Mouse (Mus musculus) hindbrain, embryonic 12.5 days (tissue): ENCODE measurements around the gene Gosr1. TPM values are rescaled to one million over a fixed set of nuclear protein-coding genes. Genes with fewer than 3 reads are reported as not detected.
"Not testable (repeated sequence)": the region's sequence is repeated elsewhere in the genome, so short reads cannot be mapped to it uniquely, and the experiment has no call there.

Experiments
- ATAC-seq: fragments of 200-750 bp; cut with Nextera tagmentation; 2 replicates; pipeline ENCODE4 v1.8.0; 2017; ENCODE audit warnings: moderate TSS enrichment; ENCODE audit not compliant: low FRiP score
- H3K27ac ChIP-seq: fragments of 300-500 bp; sonication (generic); 2 replicates; pipeline ENCODE4 v1.5.1; 2016; ENCODE audit warnings: mild to moderate bottlenecking
- H3K27me3 ChIP-seq: fragments of 300-500 bp; sonication (generic); 2 replicates; pipeline ENCODE4 v1.6.1; 2016; ENCODE audit warnings: mild to moderate bottlenecking
- H3K36me3 ChIP-seq: fragments of 300-500 bp; sonication (generic); 2 replicates; pipeline ENCODE4 v1.6.1; 2016; ENCODE audit warnings: mild to moderate bottlenecking
- H3K4me1 ChIP-seq: fragments of 300-500 bp; sonication (generic); 2 replicates; pipeline ENCODE4 v1.6.1; 2016
- H3K4me2 ChIP-seq: fragments of 300-500 bp; sonication (generic); replicated peaks from 2 replicates; pipeline ENCODE4 v1.6.1; 2016; ENCODE audit warnings: mild to moderate bottlenecking
- H3K4me3 ChIP-seq: fragments of 300-500 bp; sonication (generic); 2 replicates; pipeline ENCODE4 v1.5.1; 2016; ENCODE audit warnings: mild to moderate bottlenecking
- H3K9ac ChIP-seq: fragments of 300-500 bp; sonication (generic); 2 replicates; pipeline ENCODE4 v1.6.1; 2016; ENCODE audit warnings: mild to moderate bottlenecking, moderate library complexity
- H3K9me3 ChIP-seq: fragments of 300-500 bp; sonication (generic); replicated peaks from 2 replicates; pipeline ENCODE4 v1.6.1; 2016; ENCODE audit warnings: mild to moderate bottlenecking
- WGBS: fragments of 180-500 bp; shearing (Covaris S2); methylation state at CpG from one replicate; pipeline ENCODE4 v1.1.7; 2016; 5-methylcytosine and 5-hydroxymethylcytosine counted together
- polyA plus RNA-seq: library from polyadenylated mRNA; unstranded; fragments of >200 nt; fragmentation: Nextera tagmentation; extraction: Ambion mirVana; gene quantifications from 2 replicates; pipeline ENCODE4 v1.2.1, GENCODE M21; 2016

Gene Gosr1
- polyA plus RNA-seq, 1 experiment from 2014 or later = 29.5 TPM

DNA sequence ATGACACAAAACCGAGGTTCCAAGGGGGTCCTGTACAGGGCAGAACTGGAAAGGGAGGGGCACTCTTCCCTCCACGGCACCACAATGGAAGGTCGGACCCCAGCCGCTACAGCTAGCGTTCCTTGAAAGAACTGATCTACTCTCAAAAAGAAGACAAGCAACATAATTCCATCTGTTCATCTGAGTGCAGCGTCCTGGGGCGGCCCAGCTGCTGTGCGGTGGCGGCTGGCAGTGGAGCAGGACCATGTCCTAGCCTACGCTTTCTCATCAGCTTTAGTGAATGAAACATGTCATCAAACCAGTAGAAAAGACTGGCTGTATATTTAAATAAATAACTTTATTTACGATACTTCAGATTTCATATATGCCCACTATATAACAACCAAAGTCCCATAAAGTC lies 35.3 kb downstream of the Gosr1 start:
- ATAC-seq = no peak
- H3K4me2 ChIP-seq = no peak overlapping the region
- no peak overlapping the region for H3K4me3 ChIP-seq
- no peak overlapping the region for H3K9ac ChIP-seq
- H3K36me3 ChIP-seq = peaks cover 45% of the 10 kb centered on the region
- 77% methylated on average over 11 of the region's 11 CpGs for WGBS
- H3K27ac ChIP-seq = no peak overlapping the region
- H3K9me3 ChIP-seq = no peaks in the 10 kb centered on the region
- no peaks in the 10 kb centered on the region for H3K27me3 ChIP-seq
- H3K4me1 ChIP-seq = no peaks in the 10 kb centered on the region

DNA sequence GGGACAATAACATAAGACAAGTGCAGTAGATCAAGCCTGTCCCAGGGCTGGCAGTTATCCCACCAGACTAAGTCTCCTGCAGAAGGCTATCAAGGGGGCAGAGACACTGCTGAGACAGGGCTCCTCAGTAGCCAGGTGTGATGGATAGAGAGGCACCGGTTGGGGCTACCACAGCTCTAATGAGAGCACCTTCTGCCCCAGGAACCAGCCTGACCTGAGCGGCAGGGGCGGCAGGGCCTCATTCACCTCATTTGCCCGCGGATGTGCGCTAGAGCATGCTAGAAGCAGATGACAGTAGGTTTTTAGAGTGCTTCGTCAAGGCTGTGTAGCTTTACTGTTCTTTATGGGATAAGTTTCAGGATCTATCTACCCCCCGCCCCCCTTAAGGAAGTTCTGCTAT lies 39.5 kb downstream of the Gosr1 start:
- no peak overlapping the region for H3K27ac ChIP-seq
- H3K4me1 ChIP-seq = no peaks in the 10 kb centered on the region
- no peaks in the 10 kb centered on the region for H3K27me3 ChIP-seq
- H3K4me2 ChIP-seq = no peak overlapping the region
- H3K9ac ChIP-seq = no peak overlapping the region
- 86% methylated on average over 8 of the region's 8 CpGs for WGBS
- no peak overlapping the region for H3K4me3 ChIP-seq
- ATAC-seq = no peak
- no peaks in the 10 kb centered on the region for H3K9me3 ChIP-seq
- H3K36me3 ChIP-seq = peaks cover 8% of the 10 kb centered on the region

DNA sequence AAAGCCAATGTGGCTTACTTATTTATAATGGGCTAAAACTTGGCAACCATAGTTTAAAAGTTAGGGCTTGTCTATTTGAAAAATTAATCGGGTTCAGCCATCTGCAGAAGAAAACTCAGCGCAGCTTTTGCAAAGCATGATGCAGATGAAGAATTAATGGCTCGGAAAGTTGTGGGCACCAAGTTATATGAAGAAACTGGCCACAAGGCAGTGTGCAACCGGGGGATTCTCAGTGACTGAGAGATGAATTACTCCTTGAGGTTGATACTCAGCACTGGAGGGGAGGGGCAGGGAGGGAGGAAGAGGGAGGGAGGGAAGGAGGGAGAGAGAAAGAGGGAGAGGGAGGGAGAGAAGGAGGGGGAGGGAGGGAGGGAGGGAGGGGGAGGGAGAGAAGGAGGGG lies 46.4 kb downstream of the Gosr1 start:
- 78% methylated on average over 4 of the region's 4 CpGs for WGBS
- Histone ChIP-seq H3K4me1 (no peaks in the 10 kb centered on the region), H3K27ac (no peak overlapping the region)

DNA sequence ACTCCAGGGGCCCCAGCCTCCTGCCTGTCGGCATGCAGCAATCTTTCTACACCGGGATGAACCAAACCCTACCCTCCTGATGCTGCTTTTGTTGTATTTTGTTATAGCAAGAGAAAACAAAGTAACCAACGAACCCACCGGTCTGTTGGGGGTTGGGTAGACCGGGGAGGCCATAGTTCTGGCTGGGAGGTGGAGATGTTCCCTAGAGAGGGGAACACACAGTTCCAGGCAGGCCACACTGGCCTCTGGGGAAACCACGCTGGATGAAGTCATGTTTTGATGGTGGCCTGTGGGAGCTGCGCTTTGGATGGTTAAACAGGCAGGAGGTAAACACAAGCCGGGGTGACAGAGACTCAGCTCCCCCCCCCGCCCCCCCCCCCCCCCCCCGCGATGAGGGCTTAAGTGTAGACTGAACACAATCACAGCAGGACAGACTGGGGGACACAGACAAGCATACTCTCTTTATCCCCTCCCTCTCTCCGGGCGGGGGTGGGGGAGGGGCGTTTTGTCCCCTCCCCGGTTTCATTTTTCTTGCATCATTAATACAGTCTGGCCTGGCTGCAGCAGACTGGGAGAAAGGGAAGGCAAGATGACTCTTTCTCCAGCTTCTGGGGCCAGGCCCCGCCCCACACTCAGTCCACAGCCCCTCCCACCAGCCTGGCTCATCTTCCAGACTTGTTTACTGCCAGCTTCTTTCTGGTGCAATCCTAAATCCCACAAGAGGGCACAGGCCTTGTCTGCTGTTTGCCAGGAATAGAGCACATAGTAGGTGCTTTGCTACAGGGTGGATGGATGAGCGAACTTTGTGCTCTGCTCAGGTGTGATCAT lies 53.5 kb downstream of the Gosr1 start:
- H3K36me3 ChIP-seq = no peaks in the 10 kb centered on the region
- H3K4me1 ChIP-seq = peaks cover 15% of the 10 kb centered on the region
- 24% methylated on average over 13 of the region's 17 CpGs for WGBS
- ATAC-seq = no peak
- no peaks in the 10 kb centered on the region for H3K27me3 ChIP-seq
- no peaks in the 10 kb centered on the region for H3K9me3 ChIP-seq
- no peak overlapping the region for H3K9ac ChIP-seq
- H3K4me3 ChIP-seq = no peak overlapping the region
- no peak overlapping the region; the same call in 1 of the 2 replicates for H3K4me2 ChIP-seq
- no peak overlapping the region; the same call in 1 of the 2 replicates for H3K27ac ChIP-seq

More for the DNA sequence above, 46.4 kb downstream of the Gosr1 start:
- ATAC-seq = no peak
- H3K36me3 ChIP-seq = no peaks in the 10 kb centered on the region
- H3K9me3 ChIP-seq = no peaks in the 10 kb centered on the region
- no peak overlapping the region for H3K9ac ChIP-seq
- H3K27me3 ChIP-seq = no peaks in the 10 kb centered on the region
- no peak overlapping the region for H3K4me3 ChIP-seq
- H3K4me2 ChIP-seq = no peak overlapping the region

DNA sequence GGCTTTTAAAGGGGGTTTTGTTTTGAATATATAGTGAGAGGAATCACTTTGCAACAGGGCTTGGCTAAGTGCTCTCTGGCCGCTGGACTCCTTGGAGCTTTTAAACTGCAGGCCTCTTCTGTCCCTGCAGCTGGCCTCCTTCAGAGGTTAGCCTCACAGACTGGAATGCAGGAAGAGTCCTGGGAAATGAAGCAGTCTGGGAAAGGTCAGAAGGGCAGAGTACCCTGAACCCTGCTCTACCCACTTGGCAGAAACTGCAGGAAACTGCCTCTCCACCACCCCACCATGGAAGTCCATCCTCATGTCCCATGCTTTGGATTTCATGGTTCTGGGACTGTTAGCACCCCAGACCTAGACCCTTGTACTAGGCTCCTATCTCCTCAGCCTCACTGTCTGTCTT lies 54.5 kb downstream of the Gosr1 start:
- Histone ChIP-seq H3K27ac (no peak overlapping the region), H3K9ac (no peak overlapping the region), H3K36me3 (no peaks in the 10 kb centered on the region), H3K4me3 (no peak overlapping the region), H3K4me2 (no peak overlapping the region), H3K9me3 (no peaks in the 10 kb centered on the region), H3K27me3 (no peaks in the 10 kb centered on the region), H3K4me1 (peaks cover 15% of the 10 kb centered on the region)
- WGBS = 52% methylated on average over 1 of the region's 1 CpGs
- no peak for ATAC-seq

DNA sequence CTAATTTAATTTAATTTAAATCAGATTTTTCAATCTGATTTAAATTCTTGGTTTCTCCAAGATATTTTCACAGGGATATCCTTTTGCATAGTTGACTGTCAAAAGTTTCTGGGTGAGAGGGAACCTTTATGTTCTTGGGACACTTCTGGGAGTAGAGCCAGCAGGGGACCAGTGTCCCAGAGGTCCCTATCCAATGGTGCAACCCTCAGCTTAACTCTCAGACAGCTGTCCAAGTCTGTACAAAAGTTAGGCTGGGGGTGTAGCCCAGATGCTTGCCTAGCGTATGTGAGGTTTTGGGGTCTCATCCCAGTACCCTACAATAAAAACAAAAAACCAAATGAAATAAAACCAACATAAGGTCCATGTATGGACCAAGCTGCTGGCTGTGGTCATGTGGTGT lies 55.3 kb downstream of the Gosr1 start:
- no peaks in the 10 kb centered on the region for H3K9me3 ChIP-seq
- no peak overlapping the region for H3K4me3 ChIP-seq
- H3K4me2 ChIP-seq = no peak overlapping the region
- 91% methylated on average over 1 of the region's 1 CpGs for WGBS
- H3K36me3 ChIP-seq = no peaks in the 10 kb centered on the region
- no peak for ATAC-seq
- H3K27ac ChIP-seq = no peak overlapping the region
- no peaks in the 10 kb centered on the region for H3K27me3 ChIP-seq
- peaks cover 15% of the 10 kb centered on the region for H3K4me1 ChIP-seq
- H3K9ac ChIP-seq = no peak overlapping the region

DNA sequence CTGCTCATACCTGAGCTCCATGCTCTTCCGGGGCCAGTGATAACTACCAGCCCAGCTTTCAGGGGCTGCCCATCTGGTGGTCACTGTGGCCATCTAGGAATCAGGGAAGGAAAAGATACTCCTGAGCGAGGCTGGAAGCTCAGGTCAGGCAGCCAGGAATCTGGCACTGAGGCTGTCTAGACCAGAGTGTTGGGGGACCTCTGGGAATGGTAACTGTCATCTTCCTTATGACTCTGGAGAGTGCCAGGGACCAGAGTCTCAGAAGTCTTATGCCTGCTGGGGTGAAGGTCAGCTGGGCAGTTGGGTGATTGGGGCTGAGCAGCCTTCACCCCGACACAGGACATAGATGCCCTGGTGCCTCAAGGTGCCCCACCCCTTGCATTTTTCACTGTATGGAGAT lies 55.7 kb downstream of the Gosr1 start:
- 85% methylated on average over 3 of the region's 3 CpGs for WGBS

DNA sequence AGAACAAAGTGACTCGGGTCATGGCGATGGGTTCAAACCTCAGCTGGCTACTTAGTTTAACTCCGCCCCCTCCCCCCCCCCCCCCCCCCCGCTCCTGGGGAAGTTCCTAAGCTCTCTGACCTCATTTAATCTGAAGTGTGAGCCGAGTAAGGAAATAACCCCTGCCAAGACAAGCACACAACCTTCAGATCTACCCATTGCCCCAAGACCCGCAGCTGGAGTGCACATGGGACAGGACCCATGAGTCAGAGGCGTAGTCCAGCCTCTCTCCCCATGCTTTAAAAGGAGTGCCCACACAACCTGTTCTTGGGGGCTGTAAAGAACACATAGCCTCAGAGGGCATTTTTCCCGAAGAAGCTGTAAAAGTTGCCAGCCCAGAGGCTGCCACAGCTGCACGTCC lies 63.8 kb downstream of the Gosr1 start:
- Histone ChIP-seq H3K4me2 (no peak overlapping the region), H3K9ac (no peak overlapping the region), H3K36me3 (no peaks in the 10 kb centered on the region), H3K27ac (no peak overlapping the region), H3K9me3 (no peaks in the 10 kb centered on the region), H3K4me1 (no peaks in the 10 kb centered on the region), H3K27me3 (no peaks in the 10 kb centered on the region), H3K4me3 (no peak overlapping the region)
- ATAC-seq = no peak
- 59% methylated on average over 9 of the region's 9 CpGs for WGBS

More for the DNA sequence above, 55.7 kb downstream of the Gosr1 start:
- H3K36me3 ChIP-seq = no peaks in the 10 kb centered on the region
- no peaks in the 10 kb centered on the region for H3K9me3 ChIP-seq
- no peak overlapping the region for H3K9ac ChIP-seq
- ATAC-seq = no peak
- no peak overlapping the region for H3K4me3 ChIP-seq
- H3K27ac ChIP-seq = no peak overlapping the region
- H3K4me1 ChIP-seq = peaks cover 15% of the 10 kb centered on the region
- H3K27me3 ChIP-seq = no peaks in the 10 kb centered on the region
- H3K4me2 ChIP-seq = no peak overlapping the region

DNA sequence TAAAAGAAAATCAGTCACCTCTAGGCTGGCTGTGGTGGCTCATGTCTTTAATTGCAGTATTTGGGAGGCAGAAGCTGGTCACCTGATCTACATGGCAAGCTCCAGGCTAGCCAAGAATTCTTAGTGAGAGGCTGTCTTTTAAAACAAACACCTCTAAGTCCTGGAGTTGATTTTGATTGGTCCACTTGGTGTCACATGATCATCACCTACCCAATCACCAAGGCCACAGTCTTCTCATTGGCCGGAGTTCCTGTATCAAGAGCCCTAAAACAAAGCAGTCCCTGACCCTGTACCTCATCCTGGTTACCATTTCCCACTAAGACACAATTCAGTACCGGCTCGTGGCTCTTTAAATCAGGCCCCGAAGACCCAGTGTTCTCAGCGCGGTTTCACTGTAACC lies 67.6 kb downstream of the Gosr1 start:
- H3K4me1 ChIP-seq = no peaks in the 10 kb centered on the region
- H3K27me3 ChIP-seq = 0 out of 2 replicates have a peak, but pooled peaks cover 3% of the 10 kb centered on the region
- H3K27ac ChIP-seq = no peak overlapping the region
- no peaks in the 10 kb centered on the region for H3K9me3 ChIP-seq
- ATAC-seq = no peak
- no peak overlapping the region for H3K9ac ChIP-seq
- whole genome bisulfite sequencing = 72% methylated on average over 6 of the region's 6 CpGs
- H3K4me3 ChIP-seq = no peak overlapping the region
- H3K36me3 ChIP-seq = no peaks in the 10 kb centered on the region
- no peak overlapping the region for H3K4me2 ChIP-seq

DNA sequence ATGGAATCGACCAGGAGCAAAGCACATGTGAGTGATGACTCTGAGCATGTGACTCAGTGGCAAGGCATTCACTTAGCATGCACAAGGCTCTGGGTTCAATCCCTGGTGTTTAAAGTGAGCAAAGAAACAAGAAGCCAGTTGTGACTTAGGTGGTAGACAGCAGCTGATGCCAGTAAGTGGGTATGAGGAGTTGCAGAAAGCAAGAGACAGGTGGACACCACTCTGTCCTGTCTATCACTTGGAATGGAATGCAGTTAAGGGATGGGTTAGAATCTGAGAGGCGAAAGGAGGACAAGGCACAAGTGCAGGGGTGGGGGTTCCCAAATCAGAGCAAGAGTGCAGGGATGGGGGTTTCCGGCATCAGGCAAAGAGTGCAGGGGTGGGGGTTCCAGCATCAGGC lies 71.3 kb downstream of the Gosr1 start:
- H3K9ac ChIP-seq = no peak overlapping the region
- H3K4me3 ChIP-seq = no peak overlapping the region
- no peaks in the 10 kb centered on the region for H3K9me3 ChIP-seq
- no peak for ATAC-seq
- 76% methylated on average over 3 of the region's 3 CpGs for WGBS
- H3K4me2 ChIP-seq = no peak overlapping the region
- no peak overlapping the region for H3K27ac ChIP-seq
- H3K4me1 ChIP-seq = no peaks in the 10 kb centered on the region
- H3K36me3 ChIP-seq = no peaks in the 10 kb centered on the region
- H3K27me3 ChIP-seq = peaks cover 6% of the 10 kb centered on the region; the same call in 1 of the 2 replicates

DNA sequence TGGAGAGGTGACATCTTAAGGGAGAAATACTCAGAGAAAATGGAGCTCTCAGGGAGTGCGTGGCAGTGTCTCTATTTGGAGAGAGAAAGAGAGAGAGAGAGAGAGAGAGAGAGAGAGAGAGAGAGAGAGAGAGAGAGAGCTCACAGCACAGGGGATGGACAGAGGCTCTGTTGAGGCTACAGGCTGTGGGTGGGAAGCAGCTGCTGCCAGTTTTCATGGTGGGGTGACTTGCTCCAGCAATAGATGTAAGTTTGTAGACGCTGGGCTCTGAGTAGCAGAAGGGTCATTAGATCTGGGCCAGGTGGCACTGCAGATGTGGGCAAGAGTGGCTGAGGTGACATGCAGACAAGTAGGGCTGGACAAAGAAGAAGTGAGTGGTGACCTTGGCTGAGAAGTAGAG lies 77.8 kb downstream of the Gosr1 start:
- WGBS = 75% methylated on average over 2 of the region's 2 CpGs
- Histone ChIP-seq H3K27ac (no peak overlapping the region), H3K4me2 (no peak overlapping the region), H3K9ac (no peak overlapping the region), H3K9me3 (no peaks in the 10 kb centered on the region), H3K4me3 (no peak overlapping the region), H3K36me3 (no peaks in the 10 kb centered on the region), H3K27me3 (peaks cover 3% of the 10 kb centered on the region; the same call in 1 of the 2 replicates), H3K4me1 (no peaks in the 10 kb centered on the region)
- ATAC-seq = no peak

DNA sequence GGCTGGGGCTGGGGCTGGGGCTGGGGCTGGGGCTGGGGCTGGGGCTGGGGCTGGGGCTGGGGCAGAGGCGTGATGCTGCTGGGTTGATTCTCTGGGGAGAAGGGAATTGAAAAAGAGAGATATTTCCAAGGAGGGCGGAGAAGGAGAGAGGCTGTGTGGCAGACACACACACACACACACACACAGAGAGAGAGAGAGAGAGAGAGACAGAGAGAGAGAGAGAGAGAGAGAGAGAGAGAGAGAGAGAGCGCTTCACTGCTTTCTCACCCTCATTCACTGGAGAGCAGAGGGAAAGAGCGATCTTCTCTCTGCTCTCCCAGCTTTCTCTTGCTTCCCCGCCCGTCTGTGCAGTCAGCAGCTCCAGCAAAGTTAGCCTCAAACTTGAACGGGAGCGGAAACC lies 83.9 kb downstream of the Gosr1 start, which contains the start of gene Trarg1:
TSS of gene Trarg1 (plus strand) at position 301 of the 400 bp plus-strand sequence.
- WGBS = 54% methylated on average over 7 of the region's 8 CpGs
- peaks cover 31% of the 10 kb centered on the region for H3K27me3 ChIP-seq
- not testable (repeated sequence) for H3K36me3 ChIP-seq, H3K4me2 ChIP-seq, H3K27ac ChIP-seq, H3K9ac ChIP-seq, H3K4me3 ChIP-seq, H3K4me1 ChIP-seq, H3K9me3 ChIP-seq, ATAC-seq
